Mouse (Mus musculus) thymus, adult 2 months (tissue): ENCODE results near the gene Pxt1. TPM values are rescaled to one million over a fixed set of nuclear protein-coding genes. Genes with fewer than 3 reads are reported as not detected.

Source experiments
- DNase-seq: peaks from one replicate; pipeline ENCODE4 v3.0.0; 2021
- H3K27ac ChIP-seq: fragments of 200-500 bp; 2 replicates; pipeline ENCODE4 v1.5.1; 2012; ENCODE audit warnings: low read length, control low read depth; ENCODE audit not compliant: control insufficient read depth, insufficient read depth
- H3K27me3 ChIP-seq: fragments of 200-500 bp; 2 replicates; pipeline ENCODE4 v1.6.1; 2012; ENCODE audit warnings: mild to moderate bottlenecking, low read length, moderate library complexity, mixed read lengths; ENCODE audit not compliant: control insufficient read depth, insufficient read depth
- H3K36me3 ChIP-seq: fragments of 200-500 bp; 2 replicates; pipeline ENCODE4 v1.6.1; 2012; ENCODE audit warnings: mild to moderate bottlenecking, low read length, moderate library complexity; ENCODE audit not compliant: control insufficient read depth, insufficient read depth
- H3K4me1 ChIP-seq: fragments of 200-500 bp; replicated peaks from 2 replicates; pipeline ENCODE4 v1.6.1; 2012; ENCODE audit warnings: low read length; ENCODE audit not compliant: control insufficient read depth, insufficient read depth
- H3K4me3 ChIP-seq: fragments of 200-500 bp; 2 replicates; pipeline ENCODE4 v1.5.1; 2012; ENCODE audit warnings: mild to moderate bottlenecking, low read length, control low read depth, moderate library complexity; ENCODE audit not compliant: control insufficient read depth, insufficient read depth
- CTCF ChIP-seq: fragments of 200-500 bp; IDR thresholded peaks from 2 replicates; pipeline ENCODE4 v1.5.1; 2012; ENCODE audit warnings: mild to moderate bottlenecking, control low read depth, low read length, moderate library complexity, borderline replicate concordance; ENCODE audit not compliant: control insufficient read depth, poor library complexity, insufficient read depth; ENCODE audit errors: extremely low read depth
- POLR2A ChIP-seq: fragments of 200-500 bp; IDR thresholded peaks from 2 replicates; pipeline ENCODE4 v1.6.1; 2012; ENCODE audit warnings: mild to moderate bottlenecking, low read length, control low read depth, moderate library complexity; ENCODE audit not compliant: control insufficient read depth, poor library complexity, insufficient read depth; ENCODE audit errors: extremely low read depth
- WGBS: fragments of 180-500 bp; shearing (Covaris S2); methylation state at CpG from one replicate; pipeline ENCODE4 v1.1.7; 2018; 5-methylcytosine and 5-hydroxymethylcytosine counted together
- polyA plus RNA-seq: library from polyadenylated mRNA; depleted of rRNA; stranded (reverse); fragments of >200 nt; gene quantifications from 2 replicates; pipeline ENCODE4 v1.2.3, GENCODE M21; 2012

Gene Pxt1
- polyA plus RNA-seq, 1 experiment: 0.65 TPM

- DNase-seq: no peak
- H3K4me1 ChIP-seq: no peaks in the 10 kb centered on the region
- 97% methylated on average over 1 of the region's 1 CpGs for WGBS
Observed at GRCm38 (mm10) chr17:28916520-28916919, 27.1 kb downstream of the Pxt1 start.

GRCm38 (mm10) chr17:28915060-28915628, 28.5 kb downstream of the Pxt1 start, which contains the start of gene 4930539E08Rik:
4930539E08Rik (minus strand) TSS chr17:28915324.
- no peak within 1 kb of the TSS for H3K4me3 ChIP-seq
- H3K4me1 ChIP-seq: no peaks in the 10 kb centered on the region
- H3K36me3 ChIP-seq: no peaks in the 10 kb centered on the region
- TF ChIP-seq POLR2A (no peak), CTCF (no peak)
- no peak within 1 kb of the TSS for H3K27ac ChIP-seq
- DNase-seq: no peak
- 89% methylated on average over 12 of the region's 12 CpGs for WGBS
- no peaks in the 10 kb centered on the region for H3K27me3 ChIP-seq

More at GRCm38 (mm10) chr17:28916520-28916919, 27.1 kb downstream of the Pxt1 start:
- no peaks in the 10 kb centered on the region for H3K36me3 ChIP-seq
- TF ChIP-seq POLR2A (no peak), CTCF (no peak)
- H3K27ac ChIP-seq: no peak overlapping the region
- H3K27me3 ChIP-seq: no peaks in the 10 kb centered on the region
- no peak overlapping the region for H3K4me3 ChIP-seq

- Histone ChIP-seq H3K27ac (no peak overlapping the region), H3K4me1 (peaks cover 8% of the 10 kb centered on the region), H3K36me3 (no peaks in the 10 kb centered on the region), H3K27me3 (no peaks in the 10 kb centered on the region), H3K4me3 (no peak overlapping the region)
- WGBS: 95% methylated on average over 6 of the region's 6 CpGs
- no peak for DNase-seq
- no peak for TF ChIP-seq CTCF
- no peak for TF ChIP-seq POLR2A
Observed at GRCm38 (mm10) chr17:28913940-28914339, 29.7 kb downstream of the Pxt1 start.

GRCm38 (mm10) chr17:28913200-28913599, 30.4 kb downstream of the Pxt1 start:
- Histone ChIP-seq H3K4me3 (no peak overlapping the region), H3K36me3 (no peaks in the 10 kb centered on the region), H3K27ac (no peak overlapping the region), H3K4me1 (peaks cover 15% of the 10 kb centered on the region), H3K27me3 (no peaks in the 10 kb centered on the region)
- 90% methylated on average over 5 of the region's 5 CpGs for WGBS
- TF ChIP-seq POLR2A: no peak
- no peak for TF ChIP-seq CTCF
- DNase-seq: no peak

GRCm38 (mm10) chr17:28910139-28910538, 33.5 kb downstream of the Pxt1 start:
- Histone ChIP-seq H3K27ac (no peak overlapping the region), H3K4me1 (peaks cover 23% of the 10 kb centered on the region), H3K4me3 (no peak overlapping the region), H3K27me3 (no peaks in the 10 kb centered on the region), H3K36me3 (no peaks in the 10 kb centered on the region)
- DNase-seq: no peak
- no peak for TF ChIP-seq CTCF
- no peak for TF ChIP-seq POLR2A
- 75% methylated on average over 7 of the region's 7 CpGs for WGBS

GRCm38 (mm10) chr17:28909252-28909941, 34.2 kb downstream of the Pxt1 start:
- WGBS: 4% methylated on average over 29 of the region's 29 CpGs
- no peaks in the 10 kb centered on the region for H3K27me3 ChIP-seq

GRCm38 (mm10) chr17:28907959-28908358, 35.7 kb downstream of the Pxt1 start:
- Histone ChIP-seq H3K27me3 (no peaks in the 10 kb centered on the region), H3K4me1 (peaks cover 23% of the 10 kb centered on the region), H3K36me3 (no peaks in the 10 kb centered on the region), H3K27ac (no peak overlapping the region), H3K4me3 (no peak overlapping the region)
- 41% methylated on average over 7 of the region's 7 CpGs for WGBS
- DNase-seq: no peak
- no peak for TF ChIP-seq POLR2A
- TF ChIP-seq CTCF: no peak

More at GRCm38 (mm10) chr17:28909252-28909941, 34.2 kb downstream of the Pxt1 start:
- H3K4me3 ChIP-seq: peak overlapping the region; percentile 35
- peak; percentile 70 for DNase-seq
- TF ChIP-seq POLR2A (no peak), CTCF (peak; percentile 58; the same call in 1 of the 2 replicates)
- H3K36me3 ChIP-seq: no peaks in the 10 kb centered on the region
- H3K27ac ChIP-seq: no peak overlapping the region
- H3K4me1 ChIP-seq: peaks cover 23% of the 10 kb centered on the region
